18 mouse cellular contexts compared by ENCODE assay signal in the genomic region with DNA sequence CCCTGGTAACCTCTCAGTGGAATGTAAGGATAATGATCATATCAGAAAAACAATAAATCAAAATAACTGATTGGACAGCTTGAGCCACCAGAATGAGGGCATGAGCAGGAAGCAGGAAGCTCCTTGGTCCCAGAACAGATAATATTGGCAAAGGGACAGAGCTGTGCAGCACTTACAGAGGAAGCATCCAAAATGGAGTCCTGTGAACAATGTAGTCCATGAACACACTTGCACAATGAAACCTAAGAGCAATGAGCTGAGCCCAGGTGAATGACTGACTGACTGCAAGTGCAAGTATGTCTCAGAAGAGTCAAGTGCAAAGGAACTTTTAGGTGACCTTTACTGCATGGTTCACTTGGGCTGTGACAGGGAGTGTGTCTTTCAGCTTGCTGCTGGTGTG. TPM values are rescaled to one million over a fixed set of nuclear protein-coding genes. Genes with fewer than 3 reads are reported as not detected.
DNase-seq lines count a peak whose midpoint lies in the region; ATAC-seq and TF ChIP-seq lines count a peak whose summit lies in the region.
"Had no signal": no experiment of that assay in that cellular context is flagged by ENCODE, and none has a peak within 500 bp of the region (broad histone marks: within the 10 kb centered on the region; RNA-seq: fewer than 3 reads in every experiment).

No protein-coding gene starts in this region.

- ATAC-seq in liver, embryonic 11.5 days (replicated peaks; ENCODE audit: low FRiP score) = no peak
- ATAC-seq in lung, embryonic 16.5 days (ENCODE audit: low read depth) = no peak
- no peak for ATAC-seq in liver, embryonic 13.5 days (ENCODE audit: low read depth)
- no peak for ATAC-seq in liver, postnatal 0 days
- ATAC-seq: forebrain, embryonic 16.5 days had no signal

- TF ChIP-seq EP300 in liver, postnatal 0 days (IDR thresholded peaks at IDR 0.05; ENCODE audit: low read depth) = no peak

- no peaks in the 10 kb centered on the region for H3K9me3 ChIP-seq in liver, embryonic 11.5 days (ENCODE audit: control insufficient read depth, low read length)
- no peaks in the 10 kb centered on the region for H3K9me3 ChIP-seq in lung, embryonic 16.5 days (ENCODE audit: control insufficient read depth, low read length)
- H3K9me3 ChIP-seq in liver, embryonic 13.5 days (replicated peaks) = no peaks in the 10 kb centered on the region
- no peaks in the 10 kb centered on the region for H3K9me3 ChIP-seq in liver, postnatal 0 days (ENCODE audit: low read length)
- H3K9me3 ChIP-seq: embryonic facial prominence, embryonic 13.5 days; forebrain, embryonic 12.5 days; heart, embryonic 13.5 days had no signal

- peaks cover 25% of the 10 kb centered on the region for H3K4me1 ChIP-seq in liver, embryonic 11.5 days (replicated peaks; ENCODE audit: control insufficient read depth, insufficient read depth, low read length)
- H3K4me1 ChIP-seq in lung, embryonic 16.5 days (replicated peaks; ENCODE audit: control insufficient read depth, insufficient read depth, low read length) = peaks cover 13% of the 10 kb centered on the region; the same call in 1 of the 2 replicates
- H3K4me1 ChIP-seq in liver, embryonic 13.5 days (replicated peaks) = peaks cover 91% of the 10 kb centered on the region
- peaks cover 41% of the 10 kb centered on the region for H3K4me1 ChIP-seq in liver, postnatal 0 days (ENCODE audit: insufficient read depth)
- H3K4me1 ChIP-seq: forebrain, embryonic 12.5 days had no signal

- no peak for DNase-seq in liver, embryonic 11.5 days (ENCODE audit: low spot score)
- no peak for DNase-seq in liver
- DNase-seq in lung, adult 18-20 months = no peak
- DNase-seq in liver, embryonic 13.5 days = no peak
- no peak for DNase-seq in liver, postnatal 0 days
- no peak for DNase-seq in thymus, postnatal 25 days
- DNase-seq in frontal cortex, postnatal 14 days (ENCODE audit: low spot score in 2 of 2) = no peak
- DNase-seq: adrenal gland, postnatal 14 days; cerebellum, adult 18-20 months; cerebellum, adult 9-11 months; cerebellum, postnatal 36 days; gastrocnemius, postnatal 14 days; heart, postnatal 36 days had no signal

- H3K27ac ChIP-seq in liver, embryonic 11.5 days (ENCODE audit: low read depth, low read length) = peak overlapping the region; percentile 83; the same call in 1 of the 2 replicates
- H3K27ac ChIP-seq in lung, embryonic 16.5 days (ENCODE audit: low read length) = peak overlapping the region; percentile 55
- peak overlapping the region; percentile 98 for H3K27ac ChIP-seq in liver, embryonic 13.5 days
- H3K27ac ChIP-seq in liver, postnatal 0 days (ENCODE audit: low read depth) = peak overlapping the region; percentile 90; the same call in 1 of the 2 replicates
- H3K27ac ChIP-seq: embryonic facial prominence, embryonic 13.5 days; forebrain, embryonic 12.5 days; heart, embryonic 13.5 days had no signal

- no peak overlapping the region for H3K4me2 ChIP-seq in liver, embryonic 11.5 days
- peak overlapping the region; percentile 23; the same call in 1 of the 2 replicates for H3K4me2 ChIP-seq in lung, embryonic 16.5 days (ENCODE audit: low read depth, low read length)
- no peak overlapping the region for H3K4me2 ChIP-seq in liver, embryonic 13.5 days
- H3K4me2 ChIP-seq in liver, postnatal 0 days (ENCODE audit: low read depth, low read length) = no peak overlapping the region
- H3K4me2 ChIP-seq: embryonic facial prominence, embryonic 13.5 days; forebrain, embryonic 12.5 days; heart, embryonic 13.5 days had no signal

- H3K27me3 ChIP-seq in liver, embryonic 11.5 days (replicated peaks; ENCODE audit: control insufficient read depth, insufficient read depth, low read length) = no peaks in the 10 kb centered on the region
- H3K27me3 ChIP-seq in lung, embryonic 16.5 days (ENCODE audit: control insufficient read depth, insufficient read depth, low read depth, low read length) = no peaks in the 10 kb centered on the region
- H3K27me3 ChIP-seq in liver, embryonic 13.5 days = no peaks in the 10 kb centered on the region
- H3K27me3 ChIP-seq in liver, postnatal 0 days (ENCODE audit: insufficient read depth, low read length) = no peaks in the 10 kb centered on the region
- H3K27me3 ChIP-seq: embryonic facial prominence, embryonic 13.5 days; forebrain, embryonic 12.5 days; heart, embryonic 13.5 days had no signal

- no peaks in the 10 kb centered on the region for H3K36me3 ChIP-seq in liver, embryonic 11.5 days (ENCODE audit: control insufficient read depth, insufficient read depth, low read length)
- H3K36me3 ChIP-seq in lung, embryonic 16.5 days (ENCODE audit: control insufficient read depth, insufficient read depth, low read length) = peaks cover 6% of the 10 kb centered on the region; the same call in 1 of the 2 replicates
- 0 out of 2 replicates have a peak, but pooled peaks cover 3% of the 10 kb centered on the region for H3K36me3 ChIP-seq in liver, embryonic 13.5 days
- no peaks in the 10 kb centered on the region; the same call in 1 of the 2 replicates for H3K36me3 ChIP-seq in liver, postnatal 0 days (replicated peaks; ENCODE audit: insufficient read depth, low read length)
- H3K36me3 ChIP-seq: embryonic facial prominence, embryonic 13.5 days; forebrain, embryonic 12.5 days had no signal

- no peak overlapping the region for H3K4me3 ChIP-seq in liver, embryonic 11.5 days (ENCODE audit: low read depth, low read length)
- no peak overlapping the region for H3K4me3 ChIP-seq in lung, embryonic 16.5 days (ENCODE audit: low read length)
- no peak overlapping the region for H3K4me3 ChIP-seq in liver, embryonic 13.5 days (replicated peaks)
- H3K4me3 ChIP-seq in liver, postnatal 0 days (ENCODE audit: low read depth, low read length) = no peak overlapping the region
- H3K4me3 ChIP-seq: embryonic facial prominence, embryonic 13.5 days; forebrain, embryonic 12.5 days; heart, embryonic 13.5 days had no signal

- no peak for TF ChIP-seq CTCF in liver, postnatal 0 days (IDR thresholded peaks at IDR 0.05; ENCODE audit: low read depth)

- no peak overlapping the region for H3K9ac ChIP-seq in liver, embryonic 11.5 days (ENCODE audit: low read depth, low read length)
- H3K9ac ChIP-seq in lung, embryonic 16.5 days (ENCODE audit: low read length) = no peak overlapping the region
- H3K9ac ChIP-seq in liver, embryonic 13.5 days = 0 out of 2 replicates have a peak overlapping the region, but pooled peaks have one; percentile 65
- no peak overlapping the region for H3K9ac ChIP-seq in liver, postnatal 0 days (replicated peaks)
- H3K9ac ChIP-seq: embryonic facial prominence, embryonic 13.5 days; forebrain, embryonic 12.5 days; heart, embryonic 13.5 days had no signal

RNA-seq across cellular contexts. Expression of gene Serpinb6b, which starts 2.2 kb away (rescaled TPM):
- 3.8 and 6.4 TPM in 2 replicates for polyA plus RNA-seq in liver, embryonic 11.5 days (2014; fragmentation: Nextera tagmentation; extraction: Ambion mirVana)
- 42.3 and 48.9 TPM in 2 replicates for polyA plus RNA-seq in lung, embryonic 16.5 days (2015; fragmentation: Nextera tagmentation; extraction: Ambion mirVana)
- 5.5 and 5.8 TPM in 2 replicates for polyA plus RNA-seq in liver, embryonic 13.5 days (2015; fragmentation: Nextera tagmentation; extraction: Ambion mirVana)
- polyA plus RNA-seq in liver, postnatal 0 days (2015; fragmentation: Nextera tagmentation; extraction: Ambion mirVana) = 2.9 TPM in 2 replicates

RNA-seq across cellular contexts. Expression of gene Serpinb9, which starts 35.8 kb away (rescaled TPM):
- 3.2 and 3.4 TPM in 2 replicates for polyA plus RNA-seq in liver, embryonic 11.5 days (2014; fragmentation: Nextera tagmentation; extraction: Ambion mirVana)
- polyA plus RNA-seq in lung, embryonic 16.5 days (2015; fragmentation: Nextera tagmentation; extraction: Ambion mirVana) = 39.7 and 42.2 TPM in 2 replicates
- polyA plus RNA-seq in liver, embryonic 13.5 days (2015; fragmentation: Nextera tagmentation; extraction: Ambion mirVana) = 2.1 and 2.2 TPM in 2 replicates
- 1.7 and 2.2 TPM in 2 replicates for polyA plus RNA-seq in liver, postnatal 0 days (2015; fragmentation: Nextera tagmentation; extraction: Ambion mirVana)

RNA-seq across cellular contexts. Expression of gene Serpinb9b, which starts 60.0 kb away (rescaled TPM):
- not detected in 2 replicates for polyA plus RNA-seq in liver, embryonic 11.5 days (2014; fragmentation: Nextera tagmentation; extraction: Ambion mirVana)
- polyA plus RNA-seq in lung, embryonic 16.5 days (2015; fragmentation: Nextera tagmentation; extraction: Ambion mirVana) = 0.20 and 0.21 TPM in 2 replicates
- 0.10 TPM in 1 of 2 replicates, not detected in the other for polyA plus RNA-seq in liver, embryonic 13.5 days (2015; fragmentation: Nextera tagmentation; extraction: Ambion mirVana)
- polyA plus RNA-seq in liver, postnatal 0 days (2015; fragmentation: Nextera tagmentation; extraction: Ambion mirVana) = 0.15 TPM in 1 of 2 replicates, not detected in the other
- polyA plus RNA-seq: embryonic facial prominence, embryonic 13.5 days had no signal
